Mouse (Mus musculus): ENCODE data around the gene Dnaja3. TPM values are rescaled to one million over a fixed set of nuclear protein-coding genes. Genes with fewer than 3 reads are reported as not detected.
A peak's percentile ranks its signal among the peaks of the same experiment; 100 is the strongest.

The Dnaja3 gene
- polyA plus RNA-seq (2015; fragmentation: Nextera tagmentation; extraction: Ambion mirVana), result 37.8 and 38.9 TPM in 2 replicates

DNA sequence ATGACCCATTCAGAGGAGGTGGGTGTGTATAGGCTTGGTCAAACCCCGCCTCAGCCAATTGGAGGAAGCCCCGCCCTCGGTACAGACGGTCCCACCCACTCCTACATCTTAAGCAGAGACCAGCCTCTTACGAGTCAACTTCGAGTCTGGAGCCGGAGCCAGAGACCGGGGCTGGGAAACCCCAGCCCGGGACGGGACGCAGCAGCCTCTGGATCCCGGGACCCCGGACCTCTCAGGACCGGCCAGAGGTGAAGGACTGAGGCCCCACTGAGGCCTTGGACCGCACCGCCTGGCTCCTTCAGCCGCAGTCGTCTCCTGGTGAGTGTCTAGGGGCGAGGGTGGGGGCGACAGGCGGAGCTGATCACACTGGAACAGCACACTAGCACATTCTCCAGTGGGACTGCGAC is at the start of gene Dnaja3, which contains the start of gene Vasn:
Dnaja3 (plus strand) TSS at position 159 of the 407 bp plus-strand sequence.
Vasn (plus strand) TSS at position 111 of the 407 bp plus-strand sequence.
- Histone ChIP-seq H3K36me3 (ENCODE audit: insufficient read depth, low read length) (no peaks in the 10 kb centered on the region), H3K4me1 (ENCODE audit: insufficient read depth, low read depth, low read length) (peaks cover 36% of the 10 kb centered on the region), H3K9ac (replicated peaks; ENCODE audit: low read depth) (peak within 1 kb of the TSS; percentile 60), H3K27me3 (replicated peaks; ENCODE audit: insufficient read depth, low read length) (no peaks in the 10 kb centered on the region), H3K4me3 (ENCODE audit: low read depth, low read length) (peak within 1 kb of the TSS; percentile 49), H3K9me3 (ENCODE audit: low read length) (no peaks in the 10 kb centered on the region), H3K27ac (ENCODE audit: low read length) (peak within 1 kb of the TSS; percentile 85), H3K4me2 (replicated peaks; ENCODE audit: low read depth, low read length) (peak within 1 kb of the TSS; percentile 83)
- TF ChIP-seq CTCF (IDR thresholded peaks at IDR 0.05) (no peak), EP300 (IDR thresholded peaks at IDR 0.05) (no peak)
- ATAC-seq (peak; percentile 83), DNase-seq (ENCODE audit: low spot score) (peak; percentile 97)
- 2% methylated on average over 22 of the region's 22 CpGs for WGBS

DNA sequence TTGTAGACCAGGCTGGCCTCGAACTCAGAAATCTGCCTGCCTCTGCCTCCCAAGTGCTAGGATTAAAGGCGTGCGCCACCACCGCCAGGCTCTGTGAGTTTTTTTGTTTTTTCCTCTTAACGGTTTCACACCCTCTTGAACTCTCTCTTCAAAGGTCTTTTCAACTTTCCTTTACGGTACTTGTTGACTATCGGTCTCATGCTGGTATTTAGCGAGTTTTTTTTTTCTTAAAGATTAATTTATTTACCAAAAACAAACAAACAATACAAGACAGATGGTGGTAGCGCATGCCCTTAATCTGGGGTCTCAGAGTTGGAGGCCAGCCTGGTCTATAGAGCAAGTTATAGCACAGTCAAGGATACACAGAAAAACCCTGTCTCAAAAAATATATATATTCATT is 49.6 kb upstream of the Dnaja3 start:
- no peaks in the 10 kb centered on the region for H3K36me3 ChIP-seq (ENCODE audit: insufficient read depth, low read length)
- H3K9me3 ChIP-seq (ENCODE audit: low read length), result no peaks in the 10 kb centered on the region
- H3K4me2 ChIP-seq (replicated peaks; ENCODE audit: low read depth, low read length), result no peak overlapping the region
- ATAC-seq, result no peak
- H3K4me3 ChIP-seq (ENCODE audit: low read depth, low read length), result no peak overlapping the region
- H3K4me1 ChIP-seq (ENCODE audit: insufficient read depth, low read depth, low read length), result peaks cover 19% of the 10 kb centered on the region
- 94% methylated on average over 9 of the region's 9 CpGs for WGBS
- no peak for TF ChIP-seq CTCF (IDR thresholded peaks at IDR 0.05)
- TF ChIP-seq EP300 (IDR thresholded peaks at IDR 0.05), result no peak
- DNase-seq (ENCODE audit: low spot score), result peak; percentile 35
- H3K9ac ChIP-seq (replicated peaks; ENCODE audit: low read depth), result no peak overlapping the region
- H3K27ac ChIP-seq (ENCODE audit: low read length), result no peak overlapping the region
- no peaks in the 10 kb centered on the region for H3K27me3 ChIP-seq (replicated peaks; ENCODE audit: insufficient read depth, low read length)

DNA sequence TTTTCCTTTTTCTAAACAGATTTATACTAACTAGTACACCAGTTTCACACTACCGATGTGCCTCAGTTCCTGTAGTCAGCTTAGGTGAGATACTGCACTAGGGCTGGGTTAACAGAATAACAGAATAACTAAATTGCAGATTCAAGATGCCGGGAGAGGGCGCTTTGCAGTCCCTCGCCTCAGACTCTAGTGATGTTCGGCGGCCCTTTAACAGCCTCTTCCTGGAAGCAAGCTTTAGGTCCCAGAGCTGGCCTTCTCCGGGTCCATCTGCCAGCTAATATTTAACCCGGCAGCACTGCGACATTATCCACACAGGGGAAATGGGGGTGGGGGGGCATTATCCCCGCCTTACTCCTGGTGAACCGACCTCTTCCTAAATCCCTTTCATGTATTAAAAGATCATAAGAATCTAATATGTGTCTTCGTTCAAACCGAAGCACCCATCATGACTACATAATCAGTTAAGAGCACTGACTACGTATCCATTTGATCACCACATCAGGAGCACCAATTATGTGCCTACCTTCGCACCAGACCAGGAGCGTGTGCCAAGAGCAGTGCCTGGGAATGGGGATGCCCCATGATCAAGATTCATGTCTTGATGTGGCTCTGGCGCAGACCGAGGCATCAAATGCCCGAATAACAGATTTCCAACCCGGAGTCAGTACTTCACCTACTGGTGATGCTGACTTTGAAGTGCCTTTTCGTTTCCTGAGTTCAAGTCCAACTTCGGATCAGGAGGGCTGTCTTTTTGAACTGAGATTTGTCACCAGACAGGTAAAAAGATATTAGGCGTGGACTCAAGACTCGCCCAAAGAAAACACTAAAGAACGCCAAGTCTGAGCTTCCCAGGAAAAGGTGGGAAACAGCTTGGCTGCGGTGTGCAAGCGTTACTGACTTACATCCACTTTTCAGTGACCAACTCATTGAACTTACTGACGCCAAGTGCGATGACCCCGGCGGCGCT is 46.6 kb upstream of the Dnaja3 start:
- Histone ChIP-seq H3K27ac (ENCODE audit: low read length) (peak overlapping the region; percentile 88), H3K36me3 (ENCODE audit: insufficient read depth, low read length) (no peaks in the 10 kb centered on the region), H3K4me1 (ENCODE audit: insufficient read depth, low read depth, low read length) (peaks cover 28% of the 10 kb centered on the region), H3K4me3 (ENCODE audit: low read depth, low read length) (peak overlapping the region; percentile 79), H3K9me3 (ENCODE audit: low read length) (no peaks in the 10 kb centered on the region), H3K9ac (replicated peaks; ENCODE audit: low read depth) (peak overlapping the region; percentile 65), H3K4me2 (replicated peaks; ENCODE audit: low read depth, low read length) (peak overlapping the region; percentile 78), H3K27me3 (replicated peaks; ENCODE audit: insufficient read depth, low read length) (no peaks in the 10 kb centered on the region)
- 12% methylated on average over 32 of the region's 32 CpGs for WGBS
- TF ChIP-seq EP300 (IDR thresholded peaks at IDR 0.05), result no peak
- TF ChIP-seq CTCF (IDR thresholded peaks at IDR 0.05), result peak; percentile 72
- peak; percentile 88 for DNase-seq (ENCODE audit: low spot score)
- ATAC-seq, result no peak

DNA sequence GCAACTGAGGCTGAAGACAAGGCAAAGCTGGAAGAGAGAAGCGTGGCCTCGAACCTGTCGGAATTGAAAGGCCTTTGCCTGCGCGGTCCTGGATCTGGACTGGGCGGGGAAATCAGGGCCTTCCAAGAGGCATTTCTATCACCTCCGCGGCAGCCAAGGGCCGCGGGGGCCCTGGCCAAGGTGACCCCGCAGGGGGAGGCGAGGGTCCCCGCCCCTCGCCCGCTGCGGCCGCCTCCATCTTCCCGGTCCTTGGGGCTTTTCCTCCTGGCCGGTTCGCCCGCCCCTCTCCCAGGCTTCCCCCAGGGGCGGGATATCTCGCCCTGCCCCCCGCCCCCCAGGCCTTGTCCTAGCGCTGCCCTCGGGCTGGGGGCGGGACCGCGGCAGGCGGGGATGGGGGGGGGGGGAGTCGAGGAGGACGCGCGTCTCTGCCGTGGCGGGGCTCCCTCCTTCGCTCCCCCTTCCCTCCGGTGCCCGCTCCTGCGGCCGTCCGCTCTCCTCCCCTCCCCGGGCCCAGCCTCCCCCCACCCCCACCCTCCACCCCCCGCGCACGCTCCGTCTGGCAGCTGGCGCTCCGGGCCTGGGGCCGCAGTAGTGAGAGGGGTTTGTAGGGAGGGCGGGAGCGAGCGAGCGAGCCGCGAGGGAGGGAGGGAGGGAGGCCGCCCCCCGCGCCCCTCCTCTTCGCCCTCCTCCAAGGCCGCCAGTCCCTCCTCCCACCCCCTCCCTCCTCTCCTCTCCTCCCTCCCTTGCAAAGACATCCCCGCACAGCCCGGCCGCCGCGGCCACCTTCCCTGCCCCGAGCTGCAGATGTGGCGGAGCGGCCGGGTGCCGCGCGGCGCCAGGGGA is 45.6 kb upstream of the Dnaja3 start, which contains the start of gene Glis2:
Glis2 (plus strand) TSS at position 743 of the 843 bp plus-strand sequence.
- H3K4me2 ChIP-seq (replicated peaks; ENCODE audit: low read depth, low read length), result peak within 1 kb of the TSS; percentile 78
- H3K4me3 ChIP-seq (ENCODE audit: low read depth, low read length), result peak within 1 kb of the TSS; percentile 79
- WGBS, result 0% methylated on average over 21 of the region's 74 CpGs
- peak within 1 kb of the TSS; percentile 65 for H3K9ac ChIP-seq (replicated peaks; ENCODE audit: low read depth)
- H3K36me3 ChIP-seq (ENCODE audit: insufficient read depth, low read length), result no peaks in the 10 kb centered on the region
- ATAC-seq (peak; percentile 83), DNase-seq (ENCODE audit: low spot score) (peak; percentile 92)
- H3K27me3 ChIP-seq (replicated peaks; ENCODE audit: insufficient read depth, low read length), result no peaks in the 10 kb centered on the region
- TF ChIP-seq EP300 (IDR thresholded peaks at IDR 0.05), result no peak
- TF ChIP-seq CTCF (IDR thresholded peaks at IDR 0.05), result no peak
- no peaks in the 10 kb centered on the region for H3K9me3 ChIP-seq (ENCODE audit: low read length)
- peak within 1 kb of the TSS; percentile 88 for H3K27ac ChIP-seq (ENCODE audit: low read length)
- H3K4me1 ChIP-seq (ENCODE audit: insufficient read depth, low read depth, low read length), result peaks cover 35% of the 10 kb centered on the region

DNA sequence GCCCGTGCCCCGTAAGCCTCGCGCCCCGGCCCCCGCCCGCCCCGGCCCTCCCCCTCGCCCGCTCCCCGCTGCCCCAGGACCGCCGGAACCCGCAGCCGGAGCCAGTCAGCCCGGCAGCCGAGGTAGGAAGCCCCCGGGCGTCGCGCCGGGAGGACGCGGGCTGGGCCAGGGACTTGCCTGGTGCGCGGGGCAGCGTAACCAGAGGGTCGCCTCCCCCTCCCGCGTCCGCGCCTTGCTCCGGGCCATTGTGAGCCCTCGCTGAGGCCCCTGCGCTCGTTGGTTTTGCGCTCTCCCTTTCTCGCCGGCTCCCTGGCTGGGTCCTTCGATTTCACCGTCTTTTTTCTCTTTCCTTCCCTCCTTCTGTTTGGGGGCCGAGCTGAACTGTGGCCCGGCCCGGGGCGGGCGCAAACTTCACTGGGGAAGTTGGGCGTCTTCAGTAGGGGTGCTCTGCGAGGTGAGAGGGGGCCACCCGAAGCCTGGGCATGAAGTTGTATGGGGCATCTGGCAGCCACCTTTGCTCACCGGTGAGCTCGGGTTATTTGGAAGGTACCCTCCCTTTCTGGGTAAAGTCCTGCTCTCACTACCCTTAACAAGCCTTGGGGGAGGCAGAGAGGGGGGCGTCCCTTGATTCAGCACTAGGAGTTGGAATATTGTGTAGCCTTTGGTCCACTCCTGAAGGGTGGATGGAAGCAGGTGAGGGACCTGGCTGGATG is 44.8 kb upstream of the Dnaja3 start:
- Histone ChIP-seq H3K4me3 (ENCODE audit: low read depth, low read length) (peak overlapping the region; percentile 79), H3K27ac (ENCODE audit: low read length) (peak overlapping the region; percentile 88), H3K27me3 (replicated peaks; ENCODE audit: insufficient read depth, low read length) (no peaks in the 10 kb centered on the region), H3K4me2 (replicated peaks; ENCODE audit: low read depth, low read length) (peak overlapping the region; percentile 78), H3K4me1 (ENCODE audit: insufficient read depth, low read depth, low read length) (peaks cover 35% of the 10 kb centered on the region), H3K9ac (replicated peaks; ENCODE audit: low read depth) (peak overlapping the region; percentile 65), H3K36me3 (ENCODE audit: insufficient read depth, low read length) (no peaks in the 10 kb centered on the region), H3K9me3 (ENCODE audit: low read length) (no peaks in the 10 kb centered on the region)
- ATAC-seq, result peak; percentile 21
- WGBS, result 1% methylated on average over 42 of the region's 52 CpGs
- no peak for TF ChIP-seq EP300 (IDR thresholded peaks at IDR 0.05)
- TF ChIP-seq CTCF (IDR thresholded peaks at IDR 0.05), result no peak
- no peak for DNase-seq (ENCODE audit: low spot score)
